Mouse (Mus musculus) kidney, embryonic 16.5 days (tissue): Measurements from ENCODE around the gene Dscam. TPM values are rescaled to one million over a fixed set of nuclear protein-coding genes. Genes with fewer than 3 reads are reported as not detected.

Experiments
- ATAC-seq: fragments of 200-750 bp; cut with Nextera tagmentation; 2 replicates; pipeline ENCODE4 v1.8.0; 2017; ENCODE audit warnings: moderate TSS enrichment; ENCODE audit not compliant: low FRiP score, low TSS enrichment
- H3K27ac ChIP-seq: fragments of 300-500 bp; sonication (generic); 2 replicates; pipeline ENCODE4 v1.5.1; 2014; ENCODE audit warnings: low read length
- H3K27me3 ChIP-seq: fragments of 300-500 bp; sonication (generic); 2 replicates; pipeline ENCODE4 v1.6.1; 2014; ENCODE audit warnings: low read length, control low read depth, mixed read lengths; ENCODE audit not compliant: insufficient read depth
- H3K36me3 ChIP-seq: fragments of 300-500 bp; sonication (generic); 2 replicates; pipeline ENCODE4 v1.6.1; 2014; ENCODE audit warnings: low read length, control low read depth, mixed read lengths; ENCODE audit not compliant: insufficient read depth
- H3K4me1 ChIP-seq: fragments of 300-500 bp; sonication (generic); 2 replicates; pipeline ENCODE4 v1.6.1; 2014; ENCODE audit warnings: low read length, control low read depth, mixed read lengths; ENCODE audit not compliant: insufficient read depth
- H3K4me2 ChIP-seq: fragments of 300-500 bp; sonication (generic); replicated peaks from 2 replicates; pipeline ENCODE4 v1.6.1; 2014; ENCODE audit warnings: low read depth, low read length
- H3K4me3 ChIP-seq: fragments of 300-500 bp; sonication (generic); 2 replicates; pipeline ENCODE4 v1.5.1; 2014; ENCODE audit warnings: mild to moderate bottlenecking, low read length
- H3K9ac ChIP-seq: fragments of 300-500 bp; sonication (generic); replicated peaks from 2 replicates; pipeline ENCODE4 v1.6.1; 2014; ENCODE audit warnings: low read length
- H3K9me3 ChIP-seq: fragments of 300-500 bp; sonication (generic); 2 replicates; pipeline ENCODE4 v1.6.1; 2016; ENCODE audit warnings: low read length, control low read depth
- WGBS: fragments of 180-500 bp; shearing (Covaris S2); extraction: QIAGEN DNeasy Blood & Tissue Kit; methylation state at CpG from one replicate; pipeline ENCODE4 v1.1.7; 2014; 5-methylcytosine and 5-hydroxymethylcytosine counted together
- polyA plus RNA-seq: library from polyadenylated mRNA; unstranded; fragments of >200 nt; fragmentation: Nextera tagmentation; extraction: Ambion mirVana; gene quantifications from 2 replicates; pipeline ENCODE4 v1.2.1, GENCODE M21; 2015

Gene Dscam
- polyA plus RNA-seq, 1 experiment from 2014 or later, result 0.04 TPM

GRCm38 (mm10) chr16:97135003-97135827 is 35.3 kb downstream of the Dscam start:
- H3K9ac ChIP-seq, result no peak overlapping the region
- no peak for ATAC-seq
- 82% methylated on average over 10 of the region's 10 CpGs for WGBS

GRCm38 (mm10) chr16:97127296-97127695 is 43.3 kb downstream of the Dscam start:
- no peak overlapping the region for H3K4me2 ChIP-seq
- H3K36me3 ChIP-seq, result no peaks in the 10 kb centered on the region
- H3K27me3 ChIP-seq, result no peaks in the 10 kb centered on the region
- no peaks in the 10 kb centered on the region for H3K4me1 ChIP-seq
- WGBS, result 74% methylated on average over 2 of the region's 2 CpGs
- H3K9ac ChIP-seq, result no peak overlapping the region
- no peak for ATAC-seq
- H3K4me3 ChIP-seq, result no peak overlapping the region
- H3K9me3 ChIP-seq, result no peaks in the 10 kb centered on the region; the same call in 1 of the 2 replicates
- H3K27ac ChIP-seq, result no peak overlapping the region

More at GRCm38 (mm10) chr16:97135003-97135827, 35.3 kb downstream of the Dscam start:
- H3K4me1 ChIP-seq, result no peaks in the 10 kb centered on the region
- H3K27me3 ChIP-seq, result no peaks in the 10 kb centered on the region
- no peak overlapping the region for H3K4me2 ChIP-seq
- no peak overlapping the region for H3K4me3 ChIP-seq
- no peaks in the 10 kb centered on the region; the same call in 1 of the 2 replicates for H3K9me3 ChIP-seq
- no peaks in the 10 kb centered on the region for H3K36me3 ChIP-seq
- H3K27ac ChIP-seq, result no peak overlapping the region

- H3K4me1 ChIP-seq, result no peaks in the 10 kb centered on the region
- H3K27me3 ChIP-seq, result no peaks in the 10 kb centered on the region
- H3K27ac ChIP-seq, result no peak overlapping the region
- no peak overlapping the region for H3K4me3 ChIP-seq
- H3K4me2 ChIP-seq, result no peak overlapping the region
- no peak for ATAC-seq
- WGBS, result 58% methylated on average over 4 of the region's 4 CpGs
- no peaks in the 10 kb centered on the region for H3K36me3 ChIP-seq
- no peaks in the 10 kb centered on the region for H3K9me3 ChIP-seq
- H3K9ac ChIP-seq, result no peak overlapping the region
These were observed 60.5 kb downstream of the Dscam start for GRCm38 (mm10) chr16:97110028-97110427.

GRCm38 (mm10) chr16:97105266-97105665 is 65.3 kb downstream of the Dscam start:
- no peak for ATAC-seq
- Histone ChIP-seq H3K4me2 (no peak overlapping the region), H3K27me3 (no peaks in the 10 kb centered on the region), H3K9ac (no peak overlapping the region), H3K27ac (no peak overlapping the region), H3K4me3 (no peak overlapping the region), H3K9me3 (no peaks in the 10 kb centered on the region), H3K4me1 (0 out of 2 replicates have a peak, but pooled peaks cover under 1% of the 10 kb centered on the region), H3K36me3 (no peaks in the 10 kb centered on the region)
- 79% methylated on average over 2 of the region's 2 CpGs for WGBS

- no peaks in the 10 kb centered on the region for H3K9me3 ChIP-seq
- H3K4me3 ChIP-seq, result no peak overlapping the region
- H3K4me2 ChIP-seq, result no peak overlapping the region
- 70% methylated on average over 2 of the region's 2 CpGs for WGBS
- H3K27ac ChIP-seq, result no peak overlapping the region
- H3K27me3 ChIP-seq, result no peaks in the 10 kb centered on the region
- H3K36me3 ChIP-seq, result no peaks in the 10 kb centered on the region
- ATAC-seq, result no peak
- H3K4me1 ChIP-seq, result peaks cover 9% of the 10 kb centered on the region; the same call in 1 of the 2 replicates
- H3K9ac ChIP-seq, result no peak overlapping the region
These were observed 67.5 kb downstream of the Dscam start for GRCm38 (mm10) chr16:97103046-97103445.

GRCm38 (mm10) chr16:97100091-97100490 is 70.5 kb downstream of the Dscam start:
- ATAC-seq, result peak; percentile 90
- Histone ChIP-seq H3K9me3 (no peaks in the 10 kb centered on the region), H3K27me3 (no peaks in the 10 kb centered on the region), H3K4me3 (no peak overlapping the region), H3K36me3 (no peaks in the 10 kb centered on the region), H3K9ac (no peak overlapping the region), H3K4me1 (peaks cover 9% of the 10 kb centered on the region; the same call in 1 of the 2 replicates), H3K27ac (no peak overlapping the region), H3K4me2 (no peak overlapping the region)
- WGBS, result 25% methylated on average over 2 of the region's 2 CpGs

GRCm38 (mm10) chr16:97098508-97098907 is 72.0 kb downstream of the Dscam start:
- no peak overlapping the region for H3K4me2 ChIP-seq
- no peak overlapping the region for H3K4me3 ChIP-seq
- no peaks in the 10 kb centered on the region for H3K36me3 ChIP-seq
- no peak overlapping the region for H3K9ac ChIP-seq
- H3K4me1 ChIP-seq, result peaks cover 9% of the 10 kb centered on the region; the same call in 1 of the 2 replicates
- no peak overlapping the region for H3K27ac ChIP-seq
- H3K9me3 ChIP-seq, result no peaks in the 10 kb centered on the region
- 20% methylated on average over 5 of the region's 5 CpGs for WGBS
- no peaks in the 10 kb centered on the region for H3K27me3 ChIP-seq
- ATAC-seq, result no peak

GRCm38 (mm10) chr16:97096709-97097108 is 73.8 kb downstream of the Dscam start:
- no peak overlapping the region for H3K27ac ChIP-seq
- no peaks in the 10 kb centered on the region for H3K36me3 ChIP-seq
- no peak overlapping the region for H3K9ac ChIP-seq
- no peak overlapping the region for H3K4me3 ChIP-seq
- no peak overlapping the region for H3K4me2 ChIP-seq
- no peak for ATAC-seq
- no peaks in the 10 kb centered on the region for H3K27me3 ChIP-seq
- peaks cover 9% of the 10 kb centered on the region; the same call in 1 of the 2 replicates for H3K4me1 ChIP-seq
- 91% methylated on average over 2 of the region's 2 CpGs for WGBS
- no peaks in the 10 kb centered on the region for H3K9me3 ChIP-seq

GRCm38 (mm10) chr16:97095496-97095895 is 75.1 kb downstream of the Dscam start:
- H3K9me3 ChIP-seq, result no peaks in the 10 kb centered on the region
- no peak overlapping the region for H3K27ac ChIP-seq
- H3K4me1 ChIP-seq, result peaks cover 9% of the 10 kb centered on the region; the same call in 1 of the 2 replicates
- H3K9ac ChIP-seq, result no peak overlapping the region
- ATAC-seq, result no peak
- H3K4me2 ChIP-seq, result no peak overlapping the region
- H3K27me3 ChIP-seq, result no peaks in the 10 kb centered on the region
- WGBS, result 85% methylated on average over 1 of the region's 1 CpGs
- no peaks in the 10 kb centered on the region for H3K36me3 ChIP-seq
- H3K4me3 ChIP-seq, result no peak overlapping the region

GRCm38 (mm10) chr16:97089339-97089738 is 81.2 kb downstream of the Dscam start:
- no peak overlapping the region for H3K27ac ChIP-seq
- no peaks in the 10 kb centered on the region for H3K36me3 ChIP-seq
- no peaks in the 10 kb centered on the region for H3K9me3 ChIP-seq
- WGBS, result 54% methylated on average over 3 of the region's 3 CpGs
- H3K4me3 ChIP-seq, result no peak overlapping the region
- no peaks in the 10 kb centered on the region for H3K27me3 ChIP-seq
- no peak overlapping the region for H3K4me2 ChIP-seq
- H3K4me1 ChIP-seq, result no peaks in the 10 kb centered on the region
- H3K9ac ChIP-seq, result no peak overlapping the region
- ATAC-seq, result no peak
